Mouse (Mus musculus): Measurements from ENCODE around the gene Sema3a.

DNA sequence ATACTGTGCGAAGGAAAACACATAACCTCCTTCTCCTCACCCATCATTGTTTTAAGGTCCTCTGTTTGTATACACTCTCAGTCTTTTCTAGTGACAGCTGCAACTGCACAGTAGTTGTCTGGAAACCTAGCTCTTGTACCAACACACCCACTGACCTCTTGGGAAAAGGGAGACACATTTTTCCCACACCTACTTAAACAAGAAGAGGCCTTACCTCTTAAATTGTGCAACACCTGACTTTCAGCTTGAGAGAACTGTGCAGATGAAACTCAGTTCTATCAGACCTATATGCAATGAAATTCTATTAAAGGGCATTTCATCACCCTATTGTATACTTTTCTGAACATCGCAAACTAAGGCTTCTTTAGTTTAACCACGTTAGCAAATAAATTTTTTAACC is 262.5 kb downstream of the Sema3a start:
- no peak for TF ChIP-seq POLR2A (IDR thresholded peaks at IDR 0.05; ENCODE audit: low read depth, low read length)
- TF ChIP-seq CTCF (IDR thresholded peaks at IDR 0.05; ENCODE audit: borderline replicate concordance, insufficient read depth, low read length), result no peak
